Mouse (Mus musculus): ENCODE measurements around the gene Pdlim3. TPM values are rescaled to one million over a fixed set of nuclear protein-coding genes. Genes with fewer than 3 reads are reported as not detected.

Gene Pdlim3
- polyA plus RNA-seq, 1 experiment from 2014 or later = 31.1 TPM

- no peaks in the 10 kb centered on the region for H3K36me3 ChIP-seq (ENCODE audit: insufficient read depth, low read length)
- no peaks in the 10 kb centered on the region for H3K9me3 ChIP-seq (ENCODE audit: low read length)
- no peaks in the 10 kb centered on the region for H3K27me3 ChIP-seq (ENCODE audit: insufficient read depth, low read length)
- H3K4me3 ChIP-seq (ENCODE audit: low read length) = no peak overlapping the region
- peak; percentile 82 for ATAC-seq (ENCODE audit: low FRiP score, low TSS enrichment)
- 26% methylated on average over 7 of the region's 7 CpGs for WGBS
- 0 out of 2 replicates have a peak overlapping the region, but pooled peaks have one; percentile 3 for H3K4me2 ChIP-seq (replicated peaks; ENCODE audit: low read depth, low read length)
- peaks cover 21% of the 10 kb centered on the region; the same call in 1 of the 2 replicates for H3K4me1 ChIP-seq (ENCODE audit: insufficient read depth, low read length)
- H3K9ac ChIP-seq (replicated peaks; ENCODE audit: low read length) = no peak overlapping the region
- peak overlapping the region; percentile 73 for H3K27ac ChIP-seq (ENCODE audit: low read length)
Measured at GRCm38 (mm10) chr8:45872077-45872476, 13.2 kb upstream of the Pdlim3 start.

GRCm38 (mm10) chr8:45874945-45875626 lies 10.2 kb upstream of the Pdlim3 start:
- no peak overlapping the region for H3K4me3 ChIP-seq (ENCODE audit: low read length)
- H3K4me2 ChIP-seq (replicated peaks; ENCODE audit: low read depth, low read length) = no peak overlapping the region
- WGBS = 43% methylated on average over 10 of the region's 10 CpGs
- no peaks in the 10 kb centered on the region for H3K9me3 ChIP-seq (ENCODE audit: low read length)
- H3K4me1 ChIP-seq (ENCODE audit: insufficient read depth, low read length) = peaks cover 21% of the 10 kb centered on the region; the same call in 1 of the 2 replicates
- no peaks in the 10 kb centered on the region for H3K27me3 ChIP-seq (ENCODE audit: insufficient read depth, low read length)
- peak overlapping the region; percentile 85 for H3K27ac ChIP-seq (ENCODE audit: low read length)
- H3K36me3 ChIP-seq (ENCODE audit: insufficient read depth, low read length) = no peaks in the 10 kb centered on the region
- peak; percentile 66 for ATAC-seq (ENCODE audit: low FRiP score, low TSS enrichment)
- no peak overlapping the region; the same call in 1 of the 2 replicates for H3K9ac ChIP-seq (replicated peaks; ENCODE audit: low read length)

DNA sequence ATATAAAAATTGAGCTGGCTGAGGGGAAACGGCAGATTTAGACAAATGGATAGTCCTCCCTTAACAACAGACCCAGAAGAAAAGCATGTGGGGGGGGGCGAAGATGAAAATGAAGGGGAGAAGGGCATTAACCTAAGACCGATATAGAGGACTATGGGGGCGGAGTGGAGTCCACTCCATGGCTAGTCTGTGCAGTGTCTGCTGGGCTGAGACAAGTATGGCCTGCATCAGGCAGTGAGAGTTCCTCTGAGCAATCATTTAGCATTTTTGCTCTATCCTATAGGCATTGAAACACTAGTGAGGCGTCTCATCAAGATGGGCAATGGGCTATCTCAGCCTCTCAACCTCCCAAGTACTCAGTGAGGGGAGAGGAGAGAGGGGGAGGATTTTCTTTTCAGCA lies 8.9 kb upstream of the Pdlim3 start:
- no peak for ATAC-seq (ENCODE audit: low FRiP score, low TSS enrichment)
- Histone ChIP-seq H3K27ac (ENCODE audit: low read length) (no peak overlapping the region), H3K4me1 (ENCODE audit: insufficient read depth, low read length) (peaks cover 21% of the 10 kb centered on the region; the same call in 1 of the 2 replicates)

GRCm38 (mm10) chr8:45877680-45878079 lies 7.6 kb upstream of the Pdlim3 start:
- 63% methylated on average over 7 of the region's 7 CpGs for WGBS
- no peaks in the 10 kb centered on the region for H3K9me3 ChIP-seq (ENCODE audit: low read length)
- peaks cover 11% of the 10 kb centered on the region; the same call in 1 of the 2 replicates for H3K4me1 ChIP-seq (ENCODE audit: insufficient read depth, low read length)
- H3K9ac ChIP-seq (replicated peaks; ENCODE audit: low read length) = no peak overlapping the region
- H3K4me2 ChIP-seq (replicated peaks; ENCODE audit: low read depth, low read length) = no peak overlapping the region
- no peak overlapping the region for H3K27ac ChIP-seq (ENCODE audit: low read length)
- H3K36me3 ChIP-seq (ENCODE audit: insufficient read depth, low read length) = no peaks in the 10 kb centered on the region
- H3K4me3 ChIP-seq (ENCODE audit: low read length) = no peak overlapping the region
- no peaks in the 10 kb centered on the region for H3K27me3 ChIP-seq (ENCODE audit: insufficient read depth, low read length)
- ATAC-seq (ENCODE audit: low FRiP score, low TSS enrichment) = no peak

More for the DNA sequence above, 8.9 kb upstream of the Pdlim3 start:
- H3K4me2 ChIP-seq (replicated peaks; ENCODE audit: low read depth, low read length) = no peak overlapping the region
- WGBS = 85% methylated on average over 5 of the region's 5 CpGs
- no peaks in the 10 kb centered on the region for H3K9me3 ChIP-seq (ENCODE audit: low read length)
- no peaks in the 10 kb centered on the region for H3K36me3 ChIP-seq (ENCODE audit: insufficient read depth, low read length)
- H3K27me3 ChIP-seq (ENCODE audit: insufficient read depth, low read length) = no peaks in the 10 kb centered on the region
- no peak overlapping the region for H3K9ac ChIP-seq (replicated peaks; ENCODE audit: low read length)
- no peak overlapping the region for H3K4me3 ChIP-seq (ENCODE audit: low read length)

GRCm38 (mm10) chr8:45880457-45880856 lies 4.8 kb upstream of the Pdlim3 start:
- H3K4me2 ChIP-seq (replicated peaks; ENCODE audit: low read depth, low read length) = no peak overlapping the region
- H3K9me3 ChIP-seq (ENCODE audit: low read length) = no peaks in the 10 kb centered on the region
- no peak for ATAC-seq (ENCODE audit: low FRiP score, low TSS enrichment)
- no peak overlapping the region for H3K9ac ChIP-seq (replicated peaks; ENCODE audit: low read length)
- H3K27me3 ChIP-seq (ENCODE audit: insufficient read depth, low read length) = no peaks in the 10 kb centered on the region
- WGBS = 93% methylated on average over 3 of the region's 3 CpGs
- H3K4me3 ChIP-seq (ENCODE audit: low read length) = no peak overlapping the region
- no peak overlapping the region for H3K27ac ChIP-seq (ENCODE audit: low read length)
- H3K4me1 ChIP-seq (ENCODE audit: insufficient read depth, low read length) = peaks cover 13% of the 10 kb centered on the region
- no peaks in the 10 kb centered on the region for H3K36me3 ChIP-seq (ENCODE audit: insufficient read depth, low read length)

GRCm38 (mm10) chr8:45881726-45882125 lies 3.5 kb upstream of the Pdlim3 start:
- Histone ChIP-seq H3K9me3 (ENCODE audit: low read length) (no peaks in the 10 kb centered on the region), H3K36me3 (ENCODE audit: insufficient read depth, low read length) (no peaks in the 10 kb centered on the region), H3K27me3 (ENCODE audit: insufficient read depth, low read length) (no peaks in the 10 kb centered on the region), H3K4me1 (ENCODE audit: insufficient read depth, low read length) (peaks cover 11% of the 10 kb centered on the region), H3K4me2 (replicated peaks; ENCODE audit: low read depth, low read length) (no peak overlapping the region), H3K4me3 (ENCODE audit: low read length) (no peak overlapping the region), H3K9ac (replicated peaks; ENCODE audit: low read length) (no peak overlapping the region), H3K27ac (ENCODE audit: low read length) (no peak overlapping the region)
- no peak for ATAC-seq (ENCODE audit: low FRiP score, low TSS enrichment)
- WGBS = 95% methylated on average over 8 of the region's 8 CpGs

GRCm38 (mm10) chr8:45883793-45884192 lies 1.5 kb upstream of the Pdlim3 start:
- Histone ChIP-seq H3K9me3 (ENCODE audit: low read length) (no peaks in the 10 kb centered on the region), H3K9ac (replicated peaks; ENCODE audit: low read length) (no peak overlapping the region), H3K4me2 (replicated peaks; ENCODE audit: low read depth, low read length) (no peak overlapping the region), H3K4me1 (ENCODE audit: insufficient read depth, low read length) (peaks cover 11% of the 10 kb centered on the region), H3K27me3 (ENCODE audit: insufficient read depth, low read length) (no peaks in the 10 kb centered on the region), H3K27ac (ENCODE audit: low read length) (no peak overlapping the region), H3K36me3 (ENCODE audit: insufficient read depth, low read length) (no peaks in the 10 kb centered on the region), H3K4me3 (ENCODE audit: low read length) (no peak overlapping the region)
- no peak for ATAC-seq (ENCODE audit: low FRiP score, low TSS enrichment)
- 47% methylated on average over 4 of the region's 4 CpGs for WGBS

DNA sequence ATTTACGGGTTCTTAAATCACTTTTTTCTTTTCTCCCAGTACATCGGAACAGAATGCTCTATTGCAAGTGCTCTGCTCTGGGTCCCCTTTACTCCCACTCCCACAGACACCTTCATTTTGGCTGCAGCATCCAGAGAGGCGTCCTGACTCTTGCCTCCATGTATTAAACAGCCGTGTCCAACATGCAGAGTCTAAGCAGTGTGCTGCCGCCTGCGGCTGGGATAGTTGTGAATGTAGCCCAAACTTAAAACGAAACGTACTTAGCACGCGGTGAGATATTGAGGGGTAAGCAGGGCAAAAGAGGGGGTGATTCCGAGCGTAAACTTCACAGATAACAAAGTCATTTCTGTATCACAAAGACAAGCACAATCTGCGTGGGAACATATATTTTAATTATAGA lies 709 bp upstream of the Pdlim3 start:
- Histone ChIP-seq H3K9me3 (ENCODE audit: low read length) (no peaks in the 10 kb centered on the region), H3K9ac (replicated peaks; ENCODE audit: low read length) (peak overlapping the region; percentile 44; the same call in 1 of the 2 replicates), H3K4me3 (ENCODE audit: low read length) (peak overlapping the region; percentile 51), H3K4me1 (ENCODE audit: insufficient read depth, low read length) (peaks cover 11% of the 10 kb centered on the region), H3K4me2 (replicated peaks; ENCODE audit: low read depth, low read length) (peak overlapping the region; percentile 78), H3K27ac (ENCODE audit: low read length) (no peak overlapping the region), H3K36me3 (ENCODE audit: insufficient read depth, low read length) (no peaks in the 10 kb centered on the region), H3K27me3 (ENCODE audit: insufficient read depth, low read length) (no peaks in the 10 kb centered on the region)
- ATAC-seq (ENCODE audit: low FRiP score, low TSS enrichment) = peak; percentile 63; the same call in 1 of the 2 replicates
- 6% methylated on average over 13 of the region's 13 CpGs for WGBS

DNA sequence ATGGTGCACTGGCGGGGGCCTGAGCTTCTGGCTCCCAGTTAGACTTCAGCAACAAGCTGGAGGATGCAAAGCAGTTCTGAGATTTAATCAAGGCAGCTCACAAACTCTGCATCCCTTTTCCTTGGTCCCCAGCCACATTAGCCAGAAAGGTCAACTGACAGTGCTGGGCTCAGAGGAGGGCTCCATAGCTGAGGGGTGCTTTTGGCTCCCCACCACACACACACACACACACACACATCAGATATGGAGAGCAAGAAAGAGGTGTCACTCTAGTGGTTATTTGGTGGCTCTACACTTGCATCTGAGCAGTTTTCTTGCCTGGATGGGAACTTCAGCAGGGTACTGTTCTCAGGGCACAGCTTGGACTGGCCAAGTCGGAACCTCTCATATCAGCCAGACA lies 514 bp downstream of the Pdlim3 start:
- H3K9ac ChIP-seq (replicated peaks; ENCODE audit: low read length) = peak overlapping the region; percentile 56
- ATAC-seq (ENCODE audit: low FRiP score, low TSS enrichment) = peak; percentile 56
- 48% methylated on average over 2 of the region's 2 CpGs for WGBS

DNA sequence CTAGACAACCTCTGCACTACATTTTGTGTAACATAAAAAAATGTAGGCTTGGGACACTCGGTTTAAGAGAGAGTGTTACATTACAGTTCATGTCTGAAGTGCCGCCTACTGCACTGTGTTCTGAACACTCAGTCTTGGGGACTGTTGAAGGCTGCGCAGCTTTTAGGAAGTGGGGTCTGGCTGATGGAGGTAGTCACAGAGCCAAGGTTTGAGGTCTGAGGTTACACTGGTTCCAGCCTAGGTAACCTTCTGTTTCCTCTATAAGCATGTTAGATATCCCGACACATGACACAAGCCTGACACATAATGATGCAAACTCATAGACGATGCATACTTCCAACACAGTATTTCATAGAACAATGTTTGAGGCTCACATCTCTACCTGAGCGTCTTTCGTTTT lies 4.5 kb downstream of the Pdlim3 start:
- Histone ChIP-seq H3K36me3 (ENCODE audit: insufficient read depth, low read length) (no peaks in the 10 kb centered on the region), H3K27ac (ENCODE audit: low read length) (no peak overlapping the region), H3K4me1 (ENCODE audit: insufficient read depth, low read length) (peaks cover 5% of the 10 kb centered on the region), H3K9me3 (ENCODE audit: low read length) (no peaks in the 10 kb centered on the region), H3K4me3 (ENCODE audit: low read length) (no peak overlapping the region), H3K9ac (replicated peaks; ENCODE audit: low read length) (no peak overlapping the region), H3K4me2 (replicated peaks; ENCODE audit: low read depth, low read length) (no peak overlapping the region), H3K27me3 (ENCODE audit: insufficient read depth, low read length) (no peaks in the 10 kb centered on the region)
- ATAC-seq (ENCODE audit: low FRiP score, low TSS enrichment) = no peak
- 96% methylated on average over 7 of the region's 7 CpGs for WGBS

More for the DNA sequence above, 514 bp downstream of the Pdlim3 start:
- Histone ChIP-seq H3K4me1 (ENCODE audit: insufficient read depth, low read length) (peaks cover 11% of the 10 kb centered on the region), H3K36me3 (ENCODE audit: insufficient read depth, low read length) (no peaks in the 10 kb centered on the region), H3K4me2 (replicated peaks; ENCODE audit: low read depth, low read length) (peak overlapping the region; percentile 78), H3K9me3 (ENCODE audit: low read length) (no peaks in the 10 kb centered on the region), H3K4me3 (ENCODE audit: low read length) (peak overlapping the region; percentile 51), H3K27me3 (ENCODE audit: insufficient read depth, low read length) (no peaks in the 10 kb centered on the region), H3K27ac (ENCODE audit: low read length) (peak overlapping the region; percentile 72; the same call in 1 of the 2 replicates)
